Mouse (Mus musculus) E14TG2a.4 (cell line): ENCODE measurements around the gene Asb2.

ENCODE experiments used
- H3K27me3 ChIP-seq: 2 replicates; pipeline ENCODE4 v1.6.1; 2014; ENCODE audit warnings: low read length, control low read depth; ENCODE audit not compliant: insufficient read depth
- H3K36me3 ChIP-seq: 2 replicates; pipeline ENCODE4 v1.6.1; 2014; ENCODE audit warnings: low read length, control low read depth; ENCODE audit not compliant: insufficient read depth
- H3K4me1 ChIP-seq: replicated peaks from 2 replicates; pipeline ENCODE4 v1.6.1; 2014; ENCODE audit warnings: low read depth, low read length, control low read depth
- H3K4me3 ChIP-seq: replicated peaks from 2 replicates; pipeline ENCODE4 v1.5.1; 2014; ENCODE audit warnings: mild to moderate bottlenecking, low read length
- H3K9me3 ChIP-seq: 2 replicates; pipeline ENCODE4 v1.6.1; 2014; ENCODE audit warnings: low read length, control low read depth
- CTCF ChIP-seq: conservative IDR thresholded peaks from 2 replicates; pipeline ENCODE4 v1.5.1; 2014; ENCODE audit warnings: low read length
- NANOG ChIP-seq: IDR thresholded peaks from 2 replicates; pipeline ENCODE4 v1.6.1; 2014; ENCODE audit warnings: borderline replicate concordance, low read length, mixed read lengths
- POU5F1 ChIP-seq: IDR thresholded peaks from 2 replicates; pipeline ENCODE4 v1.6.1; 2014; ENCODE audit warnings: low read length, borderline replicate concordance

The Asb2 gene

GRCm38 (mm10) chr12:103338162-103338798, 17.5 kb downstream of the Asb2 start:
- no peak for TF ChIP-seq POU5F1
- TF ChIP-seq NANOG = no peak
- TF ChIP-seq CTCF = no peak
- Histone ChIP-seq H3K4me3 (no peak overlapping the region), H3K4me1 (no peaks in the 10 kb centered on the region), H3K9me3 (no peaks in the 10 kb centered on the region), H3K36me3 (no peaks in the 10 kb centered on the region), H3K27me3 (peaks cover 47% of the 10 kb centered on the region)

DNA sequence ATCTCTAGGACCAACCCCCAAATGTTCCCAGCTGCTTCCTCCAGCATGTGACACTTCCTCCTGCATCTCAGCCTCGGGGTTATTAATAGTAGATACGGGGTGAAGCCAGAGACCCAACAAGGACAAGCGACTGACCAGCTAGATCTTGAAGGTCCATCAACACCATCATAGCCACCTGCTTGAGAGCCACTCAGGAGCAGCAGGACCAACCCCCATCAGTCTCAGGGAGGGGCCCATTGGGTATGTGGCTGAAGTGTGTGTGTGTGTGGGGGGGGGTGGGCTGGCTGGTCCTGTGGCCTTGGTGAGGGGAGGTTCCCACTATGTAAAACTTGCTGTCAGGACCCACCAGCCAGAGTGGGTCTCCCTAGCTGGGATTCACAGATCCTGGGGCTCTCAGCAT, 19.0 kb downstream of the Asb2 start:
- no peaks in the 10 kb centered on the region for H3K4me1 ChIP-seq
- no peaks in the 10 kb centered on the region for H3K36me3 ChIP-seq
- no peak for TF ChIP-seq POU5F1
- no peak for TF ChIP-seq CTCF
- no peak for TF ChIP-seq NANOG
- H3K9me3 ChIP-seq = no peaks in the 10 kb centered on the region
- peaks cover 51% of the 10 kb centered on the region for H3K27me3 ChIP-seq
- H3K4me3 ChIP-seq = no peak overlapping the region

- no peaks in the 10 kb centered on the region for H3K36me3 ChIP-seq
- TF ChIP-seq POU5F1 (no peak), NANOG (no peak), CTCF (no peak)
- H3K4me3 ChIP-seq = no peak overlapping the region
- peaks cover 6% of the 10 kb centered on the region for H3K4me1 ChIP-seq
- no peaks in the 10 kb centered on the region for H3K9me3 ChIP-seq
- H3K27me3 ChIP-seq = peaks cover 48% of the 10 kb centered on the region
These were observed 22.4 kb downstream of the Asb2 start for GRCm38 (mm10) chr12:103333426-103333825.

GRCm38 (mm10) chr12:103332879-103333278, 22.9 kb downstream of the Asb2 start:
- no peaks in the 10 kb centered on the region for H3K9me3 ChIP-seq
- H3K4me3 ChIP-seq = no peak overlapping the region
- peaks cover 8% of the 10 kb centered on the region for H3K4me1 ChIP-seq
- H3K36me3 ChIP-seq = no peaks in the 10 kb centered on the region
- TF ChIP-seq NANOG = no peak
- no peak for TF ChIP-seq POU5F1
- TF ChIP-seq CTCF = no peak
- H3K27me3 ChIP-seq = peaks cover 51% of the 10 kb centered on the region

- H3K9me3 ChIP-seq = no peaks in the 10 kb centered on the region
- H3K4me3 ChIP-seq = no peak overlapping the region
- peaks cover 17% of the 10 kb centered on the region for H3K4me1 ChIP-seq
- H3K36me3 ChIP-seq = no peaks in the 10 kb centered on the region
- peaks cover 64% of the 10 kb centered on the region for H3K27me3 ChIP-seq
- no peak for TF ChIP-seq POU5F1
- TF ChIP-seq NANOG = no peak
- no peak for TF ChIP-seq CTCF
These were observed 24.3 kb downstream of the Asb2 start for GRCm38 (mm10) chr12:103331491-103331890.

DNA sequence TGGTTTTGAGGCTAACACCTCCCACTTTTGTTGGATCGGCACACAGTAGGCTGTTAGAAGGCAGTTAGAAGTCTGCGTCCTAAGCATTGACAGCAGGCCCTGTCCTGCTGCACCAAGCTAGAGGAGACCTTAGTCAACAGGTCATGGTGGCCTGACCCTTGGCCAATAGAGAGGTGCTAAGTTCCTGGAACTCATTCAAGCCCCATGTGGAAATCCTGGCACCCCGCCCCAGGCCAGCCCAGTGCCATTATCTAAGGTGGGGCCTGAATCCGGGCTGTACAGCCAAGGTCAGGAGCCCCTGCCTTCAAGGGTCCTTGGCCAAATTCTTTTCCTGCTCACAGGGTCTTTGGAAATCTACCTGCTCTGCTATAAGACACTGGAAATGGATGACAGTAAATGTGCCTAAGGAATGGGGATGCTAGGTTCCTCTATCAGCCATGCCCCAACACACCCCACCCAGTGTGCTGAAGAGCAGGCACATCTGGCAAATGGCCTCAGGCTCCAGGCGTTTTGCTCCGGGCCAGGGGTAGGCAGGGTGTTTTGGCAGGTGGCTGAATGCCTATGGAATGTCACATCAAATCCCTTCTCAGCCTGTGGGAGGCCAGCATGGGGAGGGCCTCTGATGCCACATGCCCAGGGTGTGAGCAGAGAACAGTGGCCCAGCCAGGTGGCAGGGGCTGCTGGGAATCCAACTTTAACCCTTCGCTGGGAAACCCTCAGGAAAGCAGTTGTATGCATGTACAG, 27.2 kb downstream of the Asb2 start:
- Histone ChIP-seq H3K4me3 (no peak overlapping the region), H3K9me3 (no peaks in the 10 kb centered on the region), H3K36me3 (no peaks in the 10 kb centered on the region), H3K4me1 (peaks cover 31% of the 10 kb centered on the region), H3K27me3 (peaks cover 59% of the 10 kb centered on the region)
- no peak for TF ChIP-seq CTCF
- TF ChIP-seq POU5F1 = no peak
- no peak for TF ChIP-seq NANOG

DNA sequence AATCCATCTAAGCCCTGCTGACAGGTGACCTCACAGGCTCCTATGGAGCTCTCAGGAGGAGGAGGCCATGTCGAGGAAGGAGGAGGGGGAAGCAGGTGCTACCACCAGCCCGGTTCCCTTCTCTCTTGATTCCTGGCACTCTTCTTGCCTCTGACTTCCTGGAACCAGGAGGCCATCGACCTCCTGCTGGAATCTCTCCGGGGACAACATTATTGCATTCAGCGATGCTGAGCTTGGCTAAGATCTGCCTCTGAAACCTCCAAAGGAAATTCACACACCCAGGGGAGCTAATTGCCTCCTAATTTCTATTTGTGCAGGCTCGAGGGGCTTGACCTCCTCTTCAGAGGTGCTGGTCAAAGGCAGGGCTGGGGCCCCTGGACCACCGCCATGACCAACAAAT, 28.7 kb downstream of the Asb2 start:
- Histone ChIP-seq H3K27me3 (peaks cover 65% of the 10 kb centered on the region), H3K4me1 (peaks cover 36% of the 10 kb centered on the region), H3K4me3 (no peak overlapping the region), H3K9me3 (no peaks in the 10 kb centered on the region), H3K36me3 (no peaks in the 10 kb centered on the region)
- TF ChIP-seq POU5F1 = no peak
- TF ChIP-seq CTCF = no peak
- no peak for TF ChIP-seq NANOG

GRCm38 (mm10) chr12:103326569-103326968, 29.2 kb downstream of the Asb2 start:
- no peaks in the 10 kb centered on the region for H3K36me3 ChIP-seq
- no peak overlapping the region for H3K4me3 ChIP-seq
- peaks cover 36% of the 10 kb centered on the region for H3K4me1 ChIP-seq
- no peak for TF ChIP-seq NANOG
- no peak for TF ChIP-seq CTCF
- TF ChIP-seq POU5F1 = no peak
- H3K27me3 ChIP-seq = peaks cover 68% of the 10 kb centered on the region
- no peaks in the 10 kb centered on the region for H3K9me3 ChIP-seq
